Mouse (Mus musculus) heart, adult 18-20 months (tissue): ENCODE results near the gene Olfr692. TPM values are rescaled to one million over a fixed set of nuclear protein-coding genes. Genes with fewer than 3 reads are reported as not detected.
"Not testable (repeated sequence)": the region's sequence is repeated elsewhere in the genome, so short reads cannot be mapped to it uniquely, and the experiment has no call there.

Source experiments
- DNase-seq, 2 experiments: peaks; one replicate each; pipeline ENCODE4 v3.0.0; 2021 to 2022; ENCODE audit warnings: mixed read lengths in 1 of 2
- long read RNA-seq, 2 experiments: library from polyadenylated mRNA; stranded (forward); transcript quantifications; one replicate each; pipeline ENCODE4 v2.0.0; 2021
- total RNA-seq, 2 experiments: library from RNA; stranded (reverse); gene quantifications; 2 replicates each; pipeline ENCODE4 v1.2.3; 2021

Olfr692 gene
- not detected for total RNA-seq
- long read RNA-seq, experiment 1, result 0 reads
- long read RNA-seq, experiment 2, result 0 reads

DNA sequence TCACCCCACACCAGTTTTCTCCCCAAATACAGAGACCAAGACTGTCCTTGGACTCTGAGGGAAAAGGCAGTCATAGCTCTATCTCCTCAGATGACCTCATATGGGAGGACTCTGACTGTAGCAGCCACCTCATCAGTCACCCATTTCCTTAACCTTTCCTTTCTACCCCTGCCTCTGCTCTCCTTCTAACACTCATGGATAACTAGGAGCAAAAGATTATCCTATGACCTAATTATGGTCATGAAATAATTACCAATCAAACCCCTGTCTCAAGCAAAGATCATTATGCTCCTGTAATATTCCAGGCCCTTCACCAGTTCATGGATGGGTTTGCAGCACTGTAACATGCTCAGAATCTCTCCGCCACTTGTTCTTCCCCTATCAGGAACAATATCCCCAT lies at the start of gene Olfr692:
Gene Olfr692 (plus strand): TSS at position 301 of the 400 bp plus-strand sequence.
- DNase-seq, result no peak

DNA sequence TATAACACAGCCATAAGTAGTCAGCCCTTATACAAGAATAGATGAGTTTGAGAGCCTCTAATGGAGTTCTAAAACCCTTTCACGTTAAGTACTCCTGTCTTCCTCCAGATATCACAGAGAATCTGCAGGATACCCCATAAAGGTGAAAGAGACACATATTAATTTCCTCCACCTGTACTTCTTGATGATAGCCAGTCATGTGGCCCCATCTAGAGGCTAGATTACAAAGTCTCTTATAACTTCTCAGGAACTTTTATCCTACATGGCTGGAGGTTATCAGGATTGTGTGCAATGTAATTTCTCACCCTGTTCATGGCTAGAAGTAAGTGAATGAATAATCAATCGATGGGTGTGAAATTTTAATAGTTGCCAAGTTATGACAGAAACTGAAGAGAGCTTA lies 42.7 kb upstream of the Olfr692 start:
- no peak for DNase-seq

DNA sequence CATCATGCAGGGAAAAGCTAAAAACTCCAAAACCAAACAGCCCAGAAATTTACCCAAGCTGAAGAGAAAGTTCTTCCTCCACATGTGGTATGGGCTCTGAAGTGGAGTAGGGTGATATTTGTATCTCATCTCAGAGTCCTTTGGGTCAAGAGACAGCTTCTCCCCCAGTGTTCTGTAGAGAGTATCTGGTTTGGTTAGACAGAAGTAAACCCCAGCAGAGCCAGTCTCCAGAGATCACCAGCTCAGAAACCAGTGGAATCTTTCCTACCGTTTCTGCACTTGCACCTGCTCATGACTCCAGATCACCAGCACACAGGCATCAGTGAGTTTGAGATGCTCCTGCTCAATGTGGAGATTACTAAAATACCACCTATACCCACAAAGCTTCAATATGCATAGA lies 34.0 kb upstream of the Olfr692 start, which contains the start of gene Olfr690:
Gene Olfr690 (minus strand): TSS at position 101 of the 400 bp plus-strand sequence.
- DNase-seq, result no peak

DNA sequence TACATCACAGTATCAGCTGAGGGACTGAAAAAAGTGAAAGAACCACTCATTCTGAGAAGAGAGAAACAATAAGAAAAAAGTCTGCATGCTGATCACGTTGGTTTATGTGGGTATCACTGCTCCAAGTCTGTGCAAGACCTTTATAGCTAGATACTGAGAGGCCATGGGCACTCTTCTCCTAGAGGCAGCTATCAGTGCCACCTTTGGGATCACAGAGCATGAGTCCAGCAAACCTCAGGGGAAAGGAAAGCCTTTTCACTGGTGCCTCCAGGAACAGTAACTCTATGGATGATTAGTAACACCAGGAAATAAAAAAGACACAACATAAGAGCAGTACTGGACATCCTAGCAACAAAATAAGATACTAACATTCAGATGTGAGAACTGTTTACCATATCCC lies 25.9 kb upstream of the Olfr692 start, which contains the start of gene Olfr691:
Gene Olfr691 (minus strand): TSS at position 101 of the 400 bp plus-strand sequence.
- DNase-seq, result no peak

DNA sequence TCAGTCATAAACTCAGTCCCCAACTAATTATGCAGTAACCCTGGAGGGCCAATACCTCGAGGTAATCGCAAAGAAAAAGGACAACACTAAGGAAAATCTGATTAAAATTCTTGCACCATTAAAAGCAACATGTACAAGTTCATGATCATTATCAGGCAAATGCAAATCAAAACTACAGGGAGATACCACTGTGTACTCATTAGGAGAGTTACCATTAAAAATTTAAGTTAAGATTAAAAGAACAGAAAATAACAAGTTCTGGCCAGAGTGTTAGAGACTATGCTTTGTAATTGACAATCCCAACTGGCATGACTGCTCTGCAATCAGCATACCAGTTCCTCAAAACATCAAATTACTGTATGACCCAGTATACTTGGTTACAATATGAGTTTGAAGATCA lies 25.3 kb upstream of the Olfr692 start:
- DNase-seq, result no peak

DNA sequence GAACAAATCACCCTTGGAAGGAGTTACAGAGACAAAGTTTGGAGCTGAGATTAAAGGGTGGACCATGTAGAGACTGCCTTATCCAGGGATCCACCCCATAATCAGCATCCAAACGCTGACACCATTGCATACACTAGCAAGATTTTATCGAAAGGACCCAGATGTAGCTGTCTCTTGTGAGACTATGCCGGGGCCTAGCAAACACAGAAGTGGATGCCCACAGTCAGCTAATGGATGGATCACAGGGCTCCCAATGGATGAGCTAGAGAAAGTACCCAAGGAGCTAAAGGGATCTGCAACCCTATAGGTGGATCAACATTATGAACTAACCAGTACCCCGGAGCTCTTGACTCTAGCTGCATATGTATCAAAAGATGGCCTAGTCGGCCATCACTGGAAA lies 12.0 kb upstream of the Olfr692 start:
- DNase-seq, result not testable (repeated sequence)

DNA sequence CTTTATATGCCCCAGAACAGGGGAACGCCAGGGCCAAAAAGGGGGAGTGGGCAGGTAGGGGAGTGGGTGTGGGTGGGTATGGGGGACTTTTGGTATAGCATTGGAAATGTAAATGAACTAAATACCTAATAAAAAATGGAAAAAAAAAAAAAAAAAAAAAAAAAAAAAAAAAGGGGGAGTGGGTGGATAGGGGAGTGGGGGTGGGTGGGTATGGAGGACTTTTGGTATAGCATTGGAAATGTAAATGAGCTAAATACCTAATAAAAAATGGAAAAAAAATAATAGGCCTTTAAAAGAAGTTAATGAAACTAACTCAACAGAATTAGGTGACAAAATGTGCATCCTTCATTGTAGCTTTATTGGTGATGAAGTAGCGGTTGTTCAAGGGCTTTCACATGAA lies 11.5 kb upstream of the Olfr692 start:
- DNase-seq, result not testable (repeated sequence)

DNA sequence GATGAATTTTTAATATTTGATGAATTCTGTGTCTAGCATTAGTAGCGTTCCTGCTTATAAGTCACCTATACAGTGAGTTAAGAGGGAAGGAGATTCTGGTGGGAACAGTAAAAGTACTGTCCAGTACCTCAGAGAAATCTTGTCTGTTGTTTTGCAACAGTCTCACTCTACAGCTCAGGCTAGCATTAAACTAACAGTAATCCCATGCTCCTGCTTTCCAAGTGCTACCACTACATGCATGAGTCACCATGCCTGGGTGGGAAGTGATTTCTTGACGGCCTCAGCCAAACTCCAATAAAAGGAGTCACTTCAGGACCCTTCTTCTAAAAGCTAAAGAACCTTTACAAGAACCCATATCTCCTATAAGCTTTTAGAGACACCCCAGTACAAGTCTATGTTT lies 6.3 kb upstream of the Olfr692 start:
- no peak for DNase-seq

DNA sequence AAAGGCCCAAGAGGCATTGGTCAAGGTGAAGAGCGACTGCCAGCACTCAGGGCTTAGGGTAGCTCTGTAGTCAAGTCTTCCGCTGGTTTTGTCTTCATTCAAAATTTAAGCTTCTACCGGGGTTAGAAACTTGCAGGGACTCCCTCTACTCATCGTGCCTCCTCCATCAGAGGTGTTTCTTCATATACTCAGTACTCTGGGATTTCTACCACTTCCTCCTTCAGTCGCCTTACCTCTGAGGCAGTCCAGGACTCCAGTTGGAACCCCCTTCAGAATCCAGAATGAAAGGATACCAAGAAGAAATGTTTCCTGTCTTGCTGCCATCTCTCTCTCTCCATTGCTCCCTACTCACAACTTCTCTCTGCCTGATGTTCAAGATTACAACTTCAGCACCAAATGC lies 762 bp upstream of the Olfr692 start:
- no peak for DNase-seq

DNA sequence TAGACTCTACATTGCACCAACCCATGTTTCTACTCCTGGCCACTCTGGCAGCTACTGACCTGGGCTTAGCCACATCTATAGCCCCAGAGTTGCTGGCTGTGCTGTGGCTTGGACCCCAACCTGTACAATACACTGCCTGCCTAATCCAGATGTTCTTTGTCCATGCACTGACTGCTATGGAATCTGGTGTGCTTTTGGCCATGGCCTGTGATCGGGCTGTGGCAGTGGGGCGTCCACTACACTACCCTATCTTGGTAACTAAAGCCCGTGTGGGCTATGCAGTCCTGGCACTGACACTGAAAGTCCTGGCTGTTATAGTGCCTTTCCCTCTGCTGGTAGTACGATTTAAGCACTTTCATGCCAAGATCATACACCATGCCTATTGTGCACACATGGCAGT lies 491 bp downstream of the Olfr692 start:
- no peak for DNase-seq

DNA sequence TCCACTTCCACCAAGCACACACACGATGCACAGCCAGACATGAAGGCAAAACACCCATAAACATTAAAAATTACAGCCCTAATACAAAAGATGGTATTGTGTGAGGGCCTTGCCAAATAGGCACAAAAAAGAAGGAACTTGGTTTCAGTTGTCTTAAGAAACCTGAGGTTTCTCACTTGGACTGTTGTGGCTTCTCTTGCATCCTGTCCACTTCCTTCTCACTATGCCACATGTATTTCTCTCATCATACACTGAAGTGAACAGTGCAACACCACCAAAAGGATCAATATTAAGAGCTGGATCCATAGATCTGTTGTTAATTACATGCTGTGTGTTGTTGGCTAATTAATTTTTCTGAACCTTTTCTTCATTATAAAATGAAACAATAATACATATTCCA lies 4.9 kb downstream of the Olfr692 start:
- no peak for DNase-seq

DNA sequence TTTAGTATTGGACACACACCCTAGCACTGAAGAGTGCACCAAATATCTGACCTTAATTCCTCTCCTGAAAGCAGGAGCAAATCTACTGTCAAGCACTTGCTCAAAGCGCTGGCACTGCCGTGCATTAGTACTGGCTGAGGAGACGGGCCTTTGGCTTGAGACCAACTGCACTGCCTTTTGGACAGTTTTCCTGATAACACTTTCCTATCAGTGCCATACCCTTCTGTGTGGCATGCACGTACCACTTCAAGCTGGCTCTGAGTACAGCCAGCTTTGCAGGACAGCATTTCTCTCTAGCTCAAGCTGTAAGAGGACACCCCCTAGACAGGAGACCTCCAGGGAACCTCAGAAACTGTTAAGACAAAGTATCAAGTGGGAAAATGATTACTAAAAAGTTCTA lies 5.5 kb downstream of the Olfr692 start:
- peak; percentile 66 to 76 for DNase-seq

DNA sequence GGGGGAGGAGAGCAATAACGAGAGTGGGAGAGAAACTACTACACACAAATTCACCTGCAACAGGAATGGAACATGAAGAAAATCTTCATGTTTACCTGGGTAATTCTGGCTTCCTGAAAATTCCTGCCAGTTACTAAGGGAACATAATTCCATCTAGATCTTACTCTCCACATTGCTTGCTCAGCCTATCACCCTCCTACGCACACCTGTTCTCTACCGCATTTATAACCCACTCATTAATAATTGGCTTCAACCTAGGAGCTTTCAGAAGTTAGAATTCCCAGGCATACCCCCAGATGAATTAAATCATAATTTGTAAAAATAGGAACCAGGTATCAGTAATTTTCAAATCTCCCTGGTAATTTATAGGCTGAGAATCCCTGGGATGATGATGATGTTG lies 5.9 kb downstream of the Olfr692 start:
- no peak for DNase-seq

DNA sequence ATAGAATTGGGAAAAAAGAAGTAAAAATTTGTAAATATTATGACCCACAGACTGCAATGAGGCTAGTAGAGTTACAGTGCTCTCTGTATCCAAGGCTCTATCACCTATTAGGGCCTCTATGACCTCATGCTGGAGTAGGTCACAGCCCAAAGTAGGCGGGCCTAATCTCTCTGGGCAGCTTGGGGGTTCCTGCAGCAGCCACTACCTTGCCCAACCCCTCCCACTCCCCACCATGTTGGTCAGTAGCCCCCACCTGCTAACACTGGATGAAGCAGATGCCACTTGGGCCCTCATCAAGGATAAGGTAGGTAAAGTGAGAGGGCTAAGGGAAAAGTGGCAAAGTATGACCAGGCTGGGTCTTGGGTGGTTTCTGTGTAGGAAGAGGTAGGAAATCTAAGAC lies 6.8 kb downstream of the Olfr692 start, which contains the start of gene Gm5901:
Gene Gm5901 (plus strand): TSS at position 173 of the 400 bp plus-strand sequence.
- no peak for DNase-seq

DNA sequence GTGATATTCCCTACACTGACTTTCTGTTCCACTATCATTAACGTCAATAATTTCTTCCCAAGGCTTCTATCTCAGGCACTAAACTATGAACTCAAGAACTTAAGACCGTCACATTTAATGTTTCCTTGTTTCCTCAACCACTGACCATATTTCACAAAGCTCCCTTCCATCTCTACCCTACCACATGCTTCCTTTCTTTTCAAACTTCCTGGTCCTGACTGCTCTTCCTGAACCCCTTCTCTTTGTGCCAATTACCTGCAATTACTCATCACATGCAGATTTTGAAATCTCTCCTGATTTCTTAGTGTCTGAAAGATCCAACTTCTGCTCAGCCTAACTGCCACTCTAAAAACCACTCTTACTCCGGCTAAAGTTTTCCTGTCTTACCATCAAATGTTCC lies 12.3 kb downstream of the Olfr692 start:
- no peak for DNase-seq

DNA sequence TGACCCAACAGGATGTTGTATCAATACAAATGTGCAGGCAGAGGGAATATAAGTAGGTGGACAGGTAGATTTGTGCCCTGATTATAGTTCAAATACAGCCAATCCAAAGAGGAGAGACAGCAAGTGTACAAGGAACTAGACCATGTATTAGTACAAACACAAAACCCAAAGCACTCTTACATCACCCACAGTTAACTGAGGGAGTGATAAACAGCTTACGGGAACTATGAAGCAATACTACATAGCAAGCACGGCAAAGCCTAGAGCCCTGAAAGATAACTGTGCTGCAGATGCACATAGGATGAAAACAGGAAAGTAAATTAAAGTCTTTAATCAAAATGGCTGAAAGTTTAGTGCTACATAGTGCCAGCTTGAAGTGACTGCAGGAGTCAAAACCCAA lies 19.7 kb downstream of the Olfr692 start:
- DNase-seq, result no peak

DNA sequence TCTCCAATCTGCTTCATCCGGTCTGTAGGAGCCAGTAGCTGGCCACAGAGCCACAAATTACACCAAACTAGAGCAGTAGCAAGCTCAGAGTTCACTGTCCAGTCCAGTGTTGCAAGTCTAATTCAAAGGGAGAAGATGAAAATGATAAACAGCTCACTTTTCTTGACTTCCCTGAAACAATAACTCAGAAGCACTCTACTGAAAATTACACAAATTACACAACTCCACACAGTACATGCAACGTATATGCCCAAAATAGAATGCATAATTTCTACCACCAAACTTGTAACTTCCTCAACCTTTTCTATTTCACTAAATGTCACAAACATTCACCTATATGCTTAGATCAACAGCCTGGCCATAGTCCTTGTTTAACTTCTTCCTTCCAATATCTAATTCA lies 22.2 kb downstream of the Olfr692 start:
- DNase-seq, result no peak

DNA sequence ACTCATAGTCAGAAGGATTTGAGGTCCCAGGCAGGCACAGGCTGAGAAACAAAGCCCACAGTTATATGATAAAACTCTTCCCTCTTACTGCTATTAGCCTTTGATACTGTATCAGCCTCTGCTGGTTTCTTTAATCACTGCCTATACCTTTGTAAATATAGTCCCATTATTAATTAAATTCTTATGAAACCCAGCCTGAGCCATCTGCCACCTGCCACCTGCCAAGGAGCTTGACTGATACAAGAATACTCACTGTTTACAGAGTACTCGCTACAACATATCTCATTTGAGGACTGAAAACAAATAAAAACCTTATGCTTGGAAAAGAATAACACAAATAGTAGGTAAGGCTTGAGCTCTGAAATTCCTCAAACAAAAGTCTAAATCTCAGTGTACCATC lies 26.6 kb downstream of the Olfr692 start:
- no peak for DNase-seq

DNA sequence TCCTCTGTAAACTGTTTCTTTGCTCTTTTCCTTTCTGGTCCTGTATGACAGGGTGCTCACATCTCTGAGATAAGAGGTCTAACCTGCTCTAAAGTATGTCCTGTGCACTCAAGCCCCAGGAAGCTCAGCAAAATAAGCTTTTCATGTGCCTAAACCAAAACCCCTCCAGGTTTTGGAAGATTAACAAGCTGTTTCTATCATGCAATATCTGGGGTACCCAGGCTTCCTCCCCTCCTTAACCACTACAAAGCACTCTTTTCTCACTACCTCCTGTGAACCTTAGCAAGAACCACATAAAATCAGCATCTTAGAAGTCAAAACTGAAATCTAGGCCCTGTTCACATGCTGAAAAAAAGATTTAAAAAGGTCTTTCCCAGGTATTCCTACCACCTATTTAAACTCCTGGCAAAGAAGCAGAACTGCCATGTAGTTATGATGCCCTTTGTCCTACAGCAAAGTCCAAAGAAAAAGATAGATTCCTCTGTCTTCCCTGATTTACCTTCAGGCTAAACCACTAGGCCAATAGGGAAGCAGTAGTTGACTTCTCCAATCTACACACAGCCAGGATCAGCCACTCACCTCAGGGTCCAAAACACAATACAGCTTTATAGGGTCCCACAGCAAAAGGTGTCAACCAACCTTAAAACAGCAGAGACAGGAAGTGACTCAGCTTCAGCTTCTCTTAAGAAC lies 27.2 kb downstream of the Olfr692 start:
- DNase-seq, result no peak

DNA sequence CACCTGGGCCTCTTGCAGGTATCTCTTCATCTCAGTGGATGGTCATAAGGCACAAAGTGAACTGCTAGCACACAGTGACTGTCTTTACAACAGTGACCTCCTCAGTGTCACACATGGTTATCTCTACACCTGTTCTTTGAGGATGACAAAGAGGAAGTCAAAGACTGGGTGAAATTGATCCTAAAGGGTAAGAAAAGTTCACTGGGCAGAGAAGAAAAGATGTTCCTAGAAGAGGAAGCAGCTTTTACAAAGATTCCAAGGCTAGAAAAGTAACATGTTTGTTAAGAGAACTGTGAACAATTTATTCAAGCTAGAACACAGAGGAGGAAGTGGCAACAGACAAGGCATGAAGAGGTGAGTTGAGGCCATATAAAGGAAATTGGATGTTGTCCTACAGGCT lies 28.1 kb downstream of the Olfr692 start:
- no peak for DNase-seq

DNA sequence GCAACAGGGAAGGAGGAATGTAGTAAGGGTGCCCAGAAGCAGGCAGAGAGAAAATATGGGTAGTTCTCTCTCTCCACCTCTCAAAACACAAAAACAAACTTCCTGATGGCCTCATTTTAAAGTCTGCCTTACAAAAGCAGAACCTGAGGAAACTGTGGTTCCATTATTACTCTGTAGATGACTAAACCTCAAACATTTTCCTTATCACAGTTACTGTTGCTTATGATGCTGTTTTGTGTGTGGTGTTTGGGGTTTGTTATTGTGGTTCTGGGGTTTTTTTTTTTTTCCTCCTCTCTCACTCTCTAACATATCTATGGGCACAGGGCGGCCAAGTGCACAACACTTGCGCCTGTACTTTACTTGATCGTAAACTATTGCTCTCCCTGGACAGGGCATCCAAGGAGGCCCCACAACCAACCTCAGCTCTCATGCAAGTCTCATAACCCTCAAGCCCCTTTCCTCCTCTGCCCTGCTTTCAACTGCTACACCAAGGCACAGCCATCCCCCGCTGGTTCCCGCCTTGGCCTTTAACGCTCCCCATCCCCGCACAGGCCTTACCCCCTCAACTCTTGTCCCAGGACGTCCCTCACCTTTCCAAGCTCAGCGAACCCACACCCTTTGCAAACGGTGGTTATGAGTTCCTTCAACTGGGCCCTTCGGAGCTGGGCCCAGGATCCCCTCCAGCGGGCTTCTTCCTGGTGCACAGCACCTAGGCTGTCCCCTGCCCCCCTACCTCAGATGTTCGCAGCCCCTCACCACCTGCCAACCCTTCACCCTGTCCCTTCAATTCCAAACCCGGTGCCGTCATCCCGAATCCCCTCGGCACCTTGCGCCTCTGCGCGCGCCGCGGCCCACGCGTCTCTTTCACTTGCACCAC lies 31.3 kb downstream of the Olfr692 start:
- DNase-seq, result no peak

DNA sequence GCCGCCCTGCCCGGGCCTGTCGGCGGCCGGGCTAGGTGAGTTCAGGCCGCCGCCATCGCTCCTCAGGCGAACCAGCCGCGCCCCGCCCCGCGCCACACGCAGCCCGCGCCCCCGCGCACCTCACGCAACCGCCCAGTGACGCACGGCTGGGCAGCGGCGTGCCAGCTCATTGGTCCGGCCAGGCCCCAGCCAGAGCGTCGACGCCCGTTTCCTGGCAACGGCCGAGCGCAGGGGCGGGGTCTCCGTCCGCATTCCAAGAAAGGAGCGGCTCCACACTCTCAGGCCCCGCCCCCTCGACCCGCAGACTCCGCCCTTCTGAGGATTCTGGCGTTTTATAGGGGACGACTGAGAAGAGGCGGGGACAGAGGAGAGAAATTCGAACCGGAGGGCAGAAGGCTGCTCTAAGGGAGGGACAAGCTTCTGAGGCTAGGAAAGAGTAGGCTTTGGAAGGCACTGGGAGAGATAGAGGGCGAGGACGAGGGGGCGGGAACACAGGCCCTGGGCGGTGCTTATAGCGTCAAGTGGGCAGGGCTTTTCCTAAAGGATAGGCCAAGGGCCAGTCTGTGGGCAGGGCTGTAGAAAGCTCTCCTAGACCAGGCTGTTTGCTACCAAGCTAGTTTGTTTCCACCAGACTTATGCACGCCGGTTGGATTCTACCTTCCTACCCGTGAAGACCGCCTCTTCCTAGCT lies 32.0 kb downstream of the Olfr692 start, which contains the start of gene Fam160a2:
Gene Fam160a2 (minus strand): TSS at position 120 of the 690 bp plus-strand sequence.
- DNase-seq, result peak; percentile 100

DNA sequence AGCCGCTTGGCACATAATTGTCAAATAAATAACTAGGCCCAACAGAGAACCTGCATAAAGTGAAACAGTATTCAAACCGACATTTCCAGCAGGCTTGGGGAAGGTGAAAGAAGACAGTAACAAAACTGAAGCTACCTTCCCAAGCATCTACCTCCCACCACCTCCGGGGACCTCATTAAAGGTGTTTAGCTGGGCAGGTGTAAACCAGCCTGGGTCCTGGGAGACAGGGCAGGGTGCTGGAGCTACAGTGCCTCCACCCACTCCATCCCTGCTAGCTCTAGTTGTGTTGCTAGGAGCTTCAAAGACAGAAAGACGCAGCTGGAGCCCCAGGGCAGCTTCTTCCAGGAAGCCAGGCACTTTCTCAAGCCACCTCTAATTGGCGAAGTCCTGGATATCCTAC lies 36.2 kb downstream of the Olfr692 start, which contains the start of gene Cnga4:
Gene Cnga4 (plus strand): TSS at position 301 of the 400 bp plus-strand sequence.
- no peak for DNase-seq
